Mouse (Mus musculus): ENCODE measurements at regions not wholly inside any gene's neighbourhood (a gene's known extent, or its start where the extent isn't known, plus 50 kb on each side); places are given as distances from the start of the nearest gene placed in this dataset.
"Not testable (repeated sequence)": the region's sequence is repeated elsewhere in the genome, so short reads cannot be mapped to it uniquely, and the experiment has no call there.

- Histone ChIP-seq H3K36me3 (ENCODE audit: control insufficient read depth, insufficient read depth, low read length) (no peaks in the 10 kb centered on the region), H3K27me3 (replicated peaks; ENCODE audit: control insufficient read depth, insufficient read depth, low read length) (no peaks in the 10 kb centered on the region), H3K27ac (ENCODE audit: low read depth, low read length) (no peak overlapping the region), H3K4me3 (ENCODE audit: low read depth, low read length) (no peak overlapping the region), H3K9ac (ENCODE audit: low read depth, low read length) (no peak overlapping the region), H3K4me2 (no peak overlapping the region), H3K9me3 (ENCODE audit: control insufficient read depth, low read length) (no peaks in the 10 kb centered on the region), H3K4me1 (replicated peaks; ENCODE audit: control insufficient read depth, insufficient read depth, low read length) (no peaks in the 10 kb centered on the region)
- DNase-seq (ENCODE audit: low spot score) (no peak), ATAC-seq (replicated peaks; ENCODE audit: low FRiP score) (no peak)
- 53% methylated on average over 5 of the region's 5 CpGs for WGBS
Measured at GRCm38 (mm10) chr4:35310396-35310977, 84.5 kb upstream of the C9orf72 start.

DNA sequence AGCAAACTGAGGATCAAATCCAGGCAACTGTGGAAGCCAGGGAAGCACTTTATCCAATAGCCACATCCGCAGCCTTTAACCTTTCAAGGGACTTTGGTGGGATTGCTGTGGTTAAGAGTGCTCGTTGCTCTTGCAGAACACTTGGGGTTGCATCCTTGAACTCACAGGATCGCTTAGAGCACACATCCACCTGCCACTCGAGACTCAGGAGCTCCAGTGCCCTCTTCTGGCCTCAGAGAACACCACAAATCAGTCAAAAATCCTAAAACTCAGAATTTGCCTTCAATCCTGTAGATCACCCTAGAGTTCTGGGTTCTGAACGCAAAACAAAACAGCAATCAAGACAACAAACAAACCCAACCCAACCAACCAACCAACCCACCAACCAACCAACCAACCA, 82.2 kb upstream of the C9orf72 start:
- Histone ChIP-seq H3K27ac (ENCODE audit: low read depth, low read length) (no peak overlapping the region), H3K9ac (ENCODE audit: low read depth, low read length) (no peak overlapping the region), H3K4me1 (replicated peaks; ENCODE audit: control insufficient read depth, insufficient read depth, low read length) (no peaks in the 10 kb centered on the region), H3K27me3 (replicated peaks; ENCODE audit: control insufficient read depth, insufficient read depth, low read length) (no peaks in the 10 kb centered on the region), H3K36me3 (ENCODE audit: control insufficient read depth, insufficient read depth, low read length) (no peaks in the 10 kb centered on the region), H3K4me3 (ENCODE audit: low read depth, low read length) (no peak overlapping the region), H3K9me3 (ENCODE audit: control insufficient read depth, low read length) (no peaks in the 10 kb centered on the region), H3K4me2 (no peak overlapping the region)
- no peak for DNase-seq (ENCODE audit: low spot score)
- ATAC-seq (replicated peaks; ENCODE audit: low FRiP score), result no peak
- 62% methylated on average over 5 of the region's 5 CpGs for WGBS

GRCm38 (mm10) chr4:35305210-35305609, 79.2 kb upstream of the C9orf72 start:
- WGBS, result 49% methylated on average over 1 of the region's 1 CpGs
- no peak for DNase-seq (ENCODE audit: low spot score)

GRCm38 (mm10) chr4:35300848-35301247, 74.9 kb upstream of the C9orf72 start:
- no peaks in the 10 kb centered on the region for H3K36me3 ChIP-seq (ENCODE audit: control insufficient read depth, insufficient read depth, low read length)
- H3K4me3 ChIP-seq (ENCODE audit: low read depth, low read length), result no peak overlapping the region
- no peak for DNase-seq (ENCODE audit: low spot score)
- no peak for ATAC-seq (replicated peaks; ENCODE audit: low FRiP score)
- H3K27ac ChIP-seq (ENCODE audit: low read depth, low read length), result no peak overlapping the region
- 62% methylated on average over 2 of the region's 2 CpGs for WGBS
- H3K27me3 ChIP-seq (replicated peaks; ENCODE audit: control insufficient read depth, insufficient read depth, low read length), result no peaks in the 10 kb centered on the region
- H3K4me2 ChIP-seq, result no peak overlapping the region
- no peaks in the 10 kb centered on the region for H3K4me1 ChIP-seq (replicated peaks; ENCODE audit: control insufficient read depth, insufficient read depth, low read length)
- H3K9me3 ChIP-seq (ENCODE audit: control insufficient read depth, low read length), result no peaks in the 10 kb centered on the region
- no peak overlapping the region for H3K9ac ChIP-seq (ENCODE audit: low read depth, low read length)

More at GRCm38 (mm10) chr4:35305210-35305609, 79.2 kb upstream of the C9orf72 start:
- Histone ChIP-seq H3K27me3 (replicated peaks; ENCODE audit: control insufficient read depth, insufficient read depth, low read length) (no peaks in the 10 kb centered on the region), H3K36me3 (ENCODE audit: control insufficient read depth, insufficient read depth, low read length) (no peaks in the 10 kb centered on the region), H3K9me3 (ENCODE audit: control insufficient read depth, low read length) (no peaks in the 10 kb centered on the region), H3K4me2 (no peak overlapping the region), H3K4me3 (ENCODE audit: low read depth, low read length) (no peak overlapping the region), H3K4me1 (replicated peaks; ENCODE audit: control insufficient read depth, insufficient read depth, low read length) (no peaks in the 10 kb centered on the region), H3K27ac (ENCODE audit: low read depth, low read length) (no peak overlapping the region), H3K9ac (ENCODE audit: low read depth, low read length) (no peak overlapping the region)
- ATAC-seq (replicated peaks; ENCODE audit: low FRiP score), result no peak

GRCm38 (mm10) chr4:35300374-35300773, 74.4 kb upstream of the C9orf72 start:
- not testable (repeated sequence) for ATAC-seq (replicated peaks; ENCODE audit: low FRiP score); H3K27ac ChIP-seq (ENCODE audit: low read depth, low read length); H3K27me3 ChIP-seq (replicated peaks; ENCODE audit: control insufficient read depth, insufficient read depth, low read length); H3K36me3 ChIP-seq (ENCODE audit: control insufficient read depth, insufficient read depth, low read length); H3K4me2 ChIP-seq; DNase-seq (ENCODE audit: low spot score); H3K4me3 ChIP-seq (ENCODE audit: low read depth, low read length); H3K9ac ChIP-seq (ENCODE audit: low read depth, low read length); H3K4me1 ChIP-seq (replicated peaks; ENCODE audit: control insufficient read depth, insufficient read depth, low read length); H3K9me3 ChIP-seq (ENCODE audit: control insufficient read depth, low read length)
- 81% methylated on average over 4 of the region's 4 CpGs for WGBS

DNA sequence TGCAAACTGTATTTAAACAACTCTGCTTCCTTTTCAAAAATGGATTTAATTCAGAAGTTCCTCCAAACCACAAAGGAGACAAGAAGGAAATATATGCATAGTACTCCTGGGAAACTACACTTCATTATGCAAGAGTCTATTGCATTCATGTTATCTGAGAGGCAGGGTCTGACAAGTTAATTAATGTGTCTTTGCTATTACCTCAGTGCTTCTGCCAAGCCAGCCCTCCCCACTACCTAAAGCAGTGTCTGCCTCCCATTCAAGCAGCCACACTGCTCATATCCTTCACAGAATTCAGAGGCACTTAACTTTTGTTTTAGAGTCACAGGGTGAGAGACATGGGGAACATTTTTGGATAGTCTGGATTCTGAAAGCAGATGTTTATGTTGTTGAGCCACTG, 58.6 kb upstream of the C9orf72 start:
- Histone ChIP-seq H3K9me3 (ENCODE audit: control insufficient read depth, low read length) (0 out of 2 replicates have a peak, but pooled peaks cover 2% of the 10 kb centered on the region), H3K27me3 (replicated peaks; ENCODE audit: control insufficient read depth, insufficient read depth, low read length) (no peaks in the 10 kb centered on the region), H3K9ac (ENCODE audit: low read depth, low read length) (no peak overlapping the region), H3K4me1 (replicated peaks; ENCODE audit: control insufficient read depth, insufficient read depth, low read length) (no peaks in the 10 kb centered on the region), H3K36me3 (ENCODE audit: control insufficient read depth, insufficient read depth, low read length) (no peaks in the 10 kb centered on the region), H3K4me3 (ENCODE audit: low read depth, low read length) (no peak overlapping the region), H3K4me2 (no peak overlapping the region), H3K27ac (ENCODE audit: low read depth, low read length) (no peak overlapping the region)
- DNase-seq (ENCODE audit: low spot score), result no peak
- no peak for ATAC-seq (replicated peaks; ENCODE audit: low FRiP score)
